Mouse (Mus musculus) midbrain, embryonic 12.5 days (tissue): ENCODE data around the gene Fam71f1. TPM values are rescaled to one million over a fixed set of nuclear protein-coding genes. Genes with fewer than 3 reads are reported as not detected.
"Not testable (repeated sequence)": the region's sequence is repeated elsewhere in the genome, so short reads cannot be mapped to it uniquely, and the experiment has no call there.

ENCODE experiments used
- ATAC-seq: fragments of 200-750 bp; cut with Nextera tagmentation; 2 replicates; pipeline ENCODE4 v1.8.0; 2017; ENCODE audit warnings: low read depth, moderate TSS enrichment, moderate library complexity; ENCODE audit not compliant: low FRiP score
- H3K27ac ChIP-seq: fragments of 300-500 bp; sonication (generic); replicated peaks from 2 replicates; pipeline ENCODE4 v1.5.1; 2016; ENCODE audit warnings: mild to moderate bottlenecking
- H3K27me3 ChIP-seq: fragments of 300-500 bp; sonication (generic); 2 replicates; pipeline ENCODE4 v1.6.1; 2016; ENCODE audit warnings: mild to moderate bottlenecking
- H3K36me3 ChIP-seq: fragments of 300-500 bp; sonication (generic); 2 replicates; pipeline ENCODE4 v1.6.1; 2016
- H3K4me1 ChIP-seq: fragments of 300-500 bp; sonication (generic); 2 replicates; pipeline ENCODE4 v1.6.1; 2016
- H3K4me2 ChIP-seq: fragments of 300-500 bp; sonication (generic); replicated peaks from 2 replicates; pipeline ENCODE4 v1.6.1; 2016; ENCODE audit warnings: mild to moderate bottlenecking, moderate library complexity
- H3K4me3 ChIP-seq: fragments of 300-500 bp; sonication (generic); 2 replicates; pipeline ENCODE4 v1.5.1; 2016; ENCODE audit warnings: mild to moderate bottlenecking
- H3K9ac ChIP-seq: fragments of 300-500 bp; sonication (generic); replicated peaks from 2 replicates; pipeline ENCODE4 v1.6.1; 2016; ENCODE audit warnings: mild to moderate bottlenecking, moderate library complexity
- H3K9me3 ChIP-seq: fragments of 300-500 bp; sonication (generic); 2 replicates; pipeline ENCODE4 v1.6.1; 2016; ENCODE audit warnings: mild to moderate bottlenecking
- WGBS: fragments of 180-500 bp; shearing (Covaris S2); methylation state at CpG from one replicate; pipeline ENCODE4 v1.1.7; 2016; 5-methylcytosine and 5-hydroxymethylcytosine counted together
- polyA plus RNA-seq: library from polyadenylated mRNA; unstranded; fragments of >200 nt; fragmentation: Nextera tagmentation; extraction: Ambion mirVana; gene quantifications from 2 replicates; pipeline ENCODE4 v1.2.1, GENCODE M21; 2016

Gene Fam71f1
- polyA plus RNA-seq, 1 experiment from 2014 or later = not detected

GRCm38 (mm10) chr6:29303251-29303650 lies 15.7 kb upstream of the Fam71f1 start:
- Histone ChIP-seq H3K4me2 (no peak overlapping the region), H3K27ac (no peak overlapping the region), H3K27me3 (no peaks in the 10 kb centered on the region), H3K9me3 (no peaks in the 10 kb centered on the region), H3K36me3 (no peaks in the 10 kb centered on the region), H3K4me1 (no peaks in the 10 kb centered on the region), H3K9ac (no peak overlapping the region), H3K4me3 (no peak overlapping the region)
- ATAC-seq = no peak

GRCm38 (mm10) chr6:29303726-29304125 lies 15.2 kb upstream of the Fam71f1 start:
- ATAC-seq = no peak
- Histone ChIP-seq H3K36me3 (no peaks in the 10 kb centered on the region), H3K27me3 (no peaks in the 10 kb centered on the region), H3K27ac (no peak overlapping the region), H3K9me3 (no peaks in the 10 kb centered on the region), H3K4me1 (no peaks in the 10 kb centered on the region), H3K4me3 (no peak overlapping the region), H3K4me2 (no peak overlapping the region), H3K9ac (no peak overlapping the region)
- WGBS = 53% methylated on average over 5 of the region's 5 CpGs

DNA sequence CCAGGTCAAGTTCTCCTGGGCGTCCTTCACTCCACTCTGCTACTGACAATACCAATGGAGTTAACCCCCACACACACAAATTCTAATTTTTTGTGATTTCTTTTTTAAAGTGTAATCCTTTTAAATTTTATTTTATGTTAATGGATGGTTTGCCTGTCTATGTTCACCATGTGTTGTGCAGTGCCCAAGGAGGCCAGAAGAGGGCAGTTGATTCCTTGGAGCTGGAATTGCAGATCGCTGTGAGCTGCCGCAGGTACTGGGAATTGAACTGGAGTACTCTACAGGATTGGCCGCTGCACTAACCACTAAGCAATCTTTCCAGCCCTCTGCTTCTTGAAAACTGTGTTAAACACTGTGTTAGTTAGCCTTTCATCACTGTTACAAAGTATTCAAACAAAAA lies 13.5 kb upstream of the Fam71f1 start:
- WGBS = 87% methylated on average over 4 of the region's 4 CpGs
- H3K27me3 ChIP-seq = no peaks in the 10 kb centered on the region
- no peaks in the 10 kb centered on the region for H3K9me3 ChIP-seq
- H3K4me3 ChIP-seq = no peak overlapping the region
- no peak overlapping the region for H3K27ac ChIP-seq
- H3K36me3 ChIP-seq = no peaks in the 10 kb centered on the region
- no peak overlapping the region for H3K9ac ChIP-seq
- H3K4me2 ChIP-seq = no peak overlapping the region
- ATAC-seq = no peak
- H3K4me1 ChIP-seq = no peaks in the 10 kb centered on the region

GRCm38 (mm10) chr6:29308846-29309605 lies 9.9 kb upstream of the Fam71f1 start:
- Histone ChIP-seq H3K4me3 (no peak overlapping the region), H3K27me3 (no peaks in the 10 kb centered on the region), H3K4me2 (no peak overlapping the region), H3K9ac (no peak overlapping the region), H3K9me3 (no peaks in the 10 kb centered on the region), H3K27ac (no peak overlapping the region), H3K36me3 (no peaks in the 10 kb centered on the region), H3K4me1 (no peaks in the 10 kb centered on the region)
- ATAC-seq = no peak
- WGBS = 88% methylated on average over 16 of the region's 16 CpGs

DNA sequence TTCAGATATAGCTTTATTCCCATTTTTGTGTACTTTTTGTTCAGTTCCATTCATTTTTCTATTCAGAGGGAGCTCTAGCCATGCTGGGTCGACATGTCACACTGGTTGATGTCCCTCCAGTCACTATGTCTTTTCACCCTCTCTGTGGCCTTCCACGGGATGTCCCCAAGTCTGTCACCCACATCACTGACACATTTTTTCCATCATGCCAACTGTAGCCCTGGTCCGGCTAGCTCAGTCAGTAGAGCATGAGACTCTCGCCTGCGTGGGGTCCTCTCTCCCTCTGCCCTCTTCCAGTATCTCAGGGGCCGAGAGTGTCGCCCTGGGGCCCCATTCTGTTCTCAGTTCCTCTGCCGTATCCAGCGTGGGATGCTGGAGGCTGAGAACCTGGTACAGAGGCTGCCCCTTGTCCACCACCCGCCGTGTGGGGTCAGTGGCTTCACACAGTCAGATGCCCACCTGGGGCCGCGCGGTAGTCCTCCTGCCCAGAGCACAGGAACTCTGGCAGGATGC lies 5.2 kb upstream of the Fam71f1 start:
- H3K4me3 ChIP-seq = no peak overlapping the region
- H3K9ac ChIP-seq = no peak overlapping the region
- H3K27ac ChIP-seq = no peak overlapping the region
- H3K27me3 ChIP-seq = no peaks in the 10 kb centered on the region
- 69% methylated on average over 14 of the region's 14 CpGs for WGBS
- H3K9me3 ChIP-seq = no peaks in the 10 kb centered on the region
- no peak for ATAC-seq
- H3K36me3 ChIP-seq = no peaks in the 10 kb centered on the region
- H3K4me2 ChIP-seq = no peak overlapping the region
- H3K4me1 ChIP-seq = no peaks in the 10 kb centered on the region

- no peak for ATAC-seq
- no peaks in the 10 kb centered on the region for H3K9me3 ChIP-seq
- no peak overlapping the region for H3K4me3 ChIP-seq
- H3K27me3 ChIP-seq = no peaks in the 10 kb centered on the region
- H3K27ac ChIP-seq = no peak overlapping the region
- WGBS = 73% methylated on average over 2 of the region's 2 CpGs
- no peak overlapping the region for H3K4me2 ChIP-seq
- H3K9ac ChIP-seq = no peak overlapping the region
- H3K36me3 ChIP-seq = no peaks in the 10 kb centered on the region
- no peaks in the 10 kb centered on the region for H3K4me1 ChIP-seq
Observed at GRCm38 (mm10) chr6:29317286-29317685, 1.7 kb upstream of the Fam71f1 start.

DNA sequence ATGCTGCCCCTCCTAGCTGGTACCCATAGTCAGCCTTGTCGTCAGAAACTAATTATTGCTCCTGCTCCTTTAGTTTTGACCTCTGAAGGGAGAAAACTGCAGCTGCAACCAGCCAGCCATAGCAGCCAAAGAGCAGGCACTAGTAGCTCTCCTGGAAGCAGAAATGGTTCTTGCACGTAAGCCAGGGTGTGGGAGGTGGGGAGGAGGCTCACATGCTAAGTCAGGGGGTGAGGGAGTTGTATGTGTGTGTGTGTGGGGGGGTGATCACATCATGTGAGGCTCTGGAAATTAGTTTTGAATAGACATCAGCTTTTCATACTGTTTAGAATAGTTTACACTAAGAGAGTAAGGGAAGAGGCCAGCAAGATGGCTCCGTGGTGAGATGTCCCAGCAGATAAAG lies 999 bp upstream of the Fam71f1 start:
- Histone ChIP-seq H3K27ac (no peak overlapping the region), H3K4me3 (no peak overlapping the region), H3K27me3 (no peaks in the 10 kb centered on the region), H3K9me3 (no peaks in the 10 kb centered on the region), H3K4me2 (no peak overlapping the region), H3K9ac (no peak overlapping the region), H3K36me3 (no peaks in the 10 kb centered on the region), H3K4me1 (no peaks in the 10 kb centered on the region)
- ATAC-seq = no peak
- WGBS = 75% methylated on average over 3 of the region's 3 CpGs

- WGBS = 80% methylated on average over 6 of the region's 6 CpGs
- H3K4me2 ChIP-seq = no peak overlapping the region
Observed at GRCm38 (mm10) chr6:29321586-29321985, 2.6 kb downstream of the Fam71f1 start.

GRCm38 (mm10) chr6:29322147-29322546 lies 3.2 kb downstream of the Fam71f1 start:
- H3K9me3 ChIP-seq = no peaks in the 10 kb centered on the region
- WGBS = 93% methylated on average over 7 of the region's 7 CpGs
- no peaks in the 10 kb centered on the region for H3K4me1 ChIP-seq
- H3K27ac ChIP-seq = no peak overlapping the region
- H3K9ac ChIP-seq = no peak overlapping the region
- no peak for ATAC-seq
- no peak overlapping the region for H3K4me2 ChIP-seq
- no peaks in the 10 kb centered on the region for H3K36me3 ChIP-seq
- no peaks in the 10 kb centered on the region for H3K27me3 ChIP-seq
- H3K4me3 ChIP-seq = no peak overlapping the region

More at GRCm38 (mm10) chr6:29321586-29321985, 2.6 kb downstream of the Fam71f1 start:
- H3K27ac ChIP-seq = no peak overlapping the region
- ATAC-seq = no peak
- no peaks in the 10 kb centered on the region for H3K27me3 ChIP-seq
- H3K4me1 ChIP-seq = no peaks in the 10 kb centered on the region
- H3K9ac ChIP-seq = no peak overlapping the region
- no peaks in the 10 kb centered on the region for H3K36me3 ChIP-seq
- H3K4me3 ChIP-seq = no peak overlapping the region
- no peaks in the 10 kb centered on the region for H3K9me3 ChIP-seq

- no peak for ATAC-seq
- H3K9me3 ChIP-seq = no peaks in the 10 kb centered on the region
- 81% methylated on average over 4 of the region's 4 CpGs for WGBS
Observed at GRCm38 (mm10) chr6:29322735-29323134, 3.8 kb downstream of the Fam71f1 start.

GRCm38 (mm10) chr6:29326961-29327360 lies 8.0 kb downstream of the Fam71f1 start:
- no peak overlapping the region for H3K4me3 ChIP-seq
- WGBS = 87% methylated on average over 9 of the region's 9 CpGs
- H3K27ac ChIP-seq = no peak overlapping the region
- H3K36me3 ChIP-seq = no peaks in the 10 kb centered on the region
- H3K9me3 ChIP-seq = no peaks in the 10 kb centered on the region
- no peak for ATAC-seq
- no peak overlapping the region for H3K9ac ChIP-seq
- no peaks in the 10 kb centered on the region for H3K4me1 ChIP-seq
- H3K27me3 ChIP-seq = no peaks in the 10 kb centered on the region
- H3K4me2 ChIP-seq = no peak overlapping the region

More at GRCm38 (mm10) chr6:29322735-29323134, 3.8 kb downstream of the Fam71f1 start:
- Histone ChIP-seq H3K4me2 (no peak overlapping the region), H3K27me3 (no peaks in the 10 kb centered on the region), H3K4me1 (no peaks in the 10 kb centered on the region), H3K4me3 (no peak overlapping the region), H3K27ac (no peak overlapping the region), H3K36me3 (no peaks in the 10 kb centered on the region), H3K9ac (no peak overlapping the region)

DNA sequence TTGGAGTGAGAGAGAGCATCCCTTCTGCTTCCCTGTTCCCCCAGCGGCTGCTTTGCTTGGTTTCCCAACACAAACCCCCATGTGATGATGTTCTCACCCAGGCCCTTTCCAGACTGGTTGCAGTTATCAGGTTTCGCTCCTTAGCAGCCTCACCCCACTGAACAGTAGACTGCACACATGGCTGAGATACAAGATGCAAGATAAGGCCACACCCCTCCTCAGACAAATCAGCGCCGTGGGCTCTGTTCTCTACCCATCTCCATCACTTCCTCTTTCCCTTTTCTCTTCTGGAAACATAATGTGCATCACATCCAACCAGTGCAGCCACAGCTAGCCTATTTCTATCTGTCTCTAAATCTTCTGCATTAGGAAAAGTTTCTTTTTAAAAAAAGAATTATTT lies 10.6 kb downstream of the Fam71f1 start:
- H3K27ac ChIP-seq = no peak overlapping the region
- no peaks in the 10 kb centered on the region for H3K36me3 ChIP-seq
- H3K9me3 ChIP-seq = no peaks in the 10 kb centered on the region
- H3K27me3 ChIP-seq = peaks cover 4% of the 10 kb centered on the region; the same call in 1 of the 2 replicates
- no peak overlapping the region for H3K4me3 ChIP-seq
- no peak overlapping the region for H3K9ac ChIP-seq
- no peak overlapping the region for H3K4me2 ChIP-seq
- ATAC-seq = no peak
- 76% methylated on average over 4 of the region's 4 CpGs for WGBS
- H3K4me1 ChIP-seq = no peaks in the 10 kb centered on the region

DNA sequence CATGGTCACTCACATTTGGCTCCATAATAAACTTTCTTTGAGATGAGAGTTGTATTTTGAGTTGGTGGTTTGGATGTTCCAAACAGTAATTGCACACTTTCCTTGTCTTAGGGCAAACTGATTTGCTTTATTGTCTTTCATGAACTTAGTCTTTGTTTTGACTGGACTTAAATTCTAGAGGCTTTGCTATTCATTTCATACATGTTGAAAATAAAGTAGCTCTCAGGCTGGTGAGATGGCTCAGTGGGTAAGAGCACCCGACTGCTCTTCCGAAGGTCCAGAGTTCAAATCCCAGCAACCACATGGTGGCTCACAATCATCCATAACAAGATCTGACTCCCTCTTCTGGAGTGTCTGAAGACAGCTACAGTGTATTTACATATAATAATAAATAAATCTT lies 27.6 kb downstream of the Fam71f1 start:
- 94% methylated on average over 2 of the region's 2 CpGs for WGBS
- not testable (repeated sequence) for H3K4me2 ChIP-seq

More for the DNA sequence above, 27.6 kb downstream of the Fam71f1 start:
- not testable (repeated sequence) for ATAC-seq, H3K9me3 ChIP-seq, H3K27ac ChIP-seq, H3K9ac ChIP-seq, H3K4me3 ChIP-seq, H3K36me3 ChIP-seq, H3K27me3 ChIP-seq
- H3K4me1 ChIP-seq = peaks cover 11% of the 10 kb centered on the region
